In the genomic region with DNA sequence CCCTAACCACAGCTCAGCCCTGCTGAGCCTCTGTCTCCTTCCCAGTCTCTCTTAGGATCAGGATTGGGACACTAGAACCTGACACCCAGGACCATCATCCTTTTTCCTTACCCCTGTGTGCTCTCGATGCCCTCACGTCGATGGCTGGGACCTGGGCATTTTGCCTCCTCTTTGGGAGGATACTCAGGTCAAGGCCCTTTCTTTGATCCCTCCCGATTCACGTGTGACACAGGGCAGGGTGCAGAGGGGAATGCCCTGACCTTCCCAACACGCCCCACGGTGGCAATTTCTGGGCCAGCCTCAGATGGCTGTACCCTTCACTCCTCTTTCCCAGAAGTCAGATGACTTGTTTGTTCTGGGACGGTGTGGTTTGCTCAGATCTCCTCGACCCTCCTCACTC, we compare ENCODE assay signal across 22 mouse cellular contexts. TPM values are rescaled to one million over a fixed set of nuclear protein-coding genes. Genes with fewer than 3 reads are reported as not detected.
DNase-seq lines count a peak whose midpoint lies in the region; ATAC-seq and TF ChIP-seq lines count a peak whose summit lies in the region.
"Had no signal": no experiment of that assay in that cellular context is flagged by ENCODE, and none has a peak within 500 bp of the region (broad histone marks: within the 10 kb centered on the region; RNA-seq: fewer than 3 reads in every experiment).

No protein-coding gene starts in this region.

- no peaks in the 10 kb centered on the region; the same call in 1 of the 2 replicates for H3K79me2 ChIP-seq in liver, adult 2 months (ENCODE audit: control insufficient read depth, insufficient read depth, low read length)
- peaks cover 79% of the 10 kb centered on the region for H3K79me2 ChIP-seq in macrophage (ENCODE audit: inconsistent target)

- peak overlapping the region; percentile 76 for H3K27ac ChIP-seq in gastrocnemius, adult 2 months
- H3K27ac ChIP-seq in liver, adult 2 months (replicated peaks; ENCODE audit: insufficient read depth, low read depth, low read length): peak overlapping the region; percentile 73
- H3K27ac ChIP-seq in liver, embryonic 11.5 days (ENCODE audit: low read depth, low read length): no peak overlapping the region
- H3K27ac ChIP-seq in brown adipose tissue, adult 24 weeks (replicated peaks; ENCODE audit: low read depth, low read length): peak overlapping the region; percentile 92
- H3K27ac ChIP-seq in macrophage: peak overlapping the region; percentile 25
- H3K27ac ChIP-seq: embryonic facial prominence, embryonic 12.5 days; forebrain, embryonic 10.5 days; forebrain, embryonic 12.5 days had no signal

- no peak overlapping the region for H3K9ac ChIP-seq in liver, adult 2 months (ENCODE audit: low read depth, low read length)
- no peak overlapping the region for H3K9ac ChIP-seq in liver, embryonic 11.5 days (ENCODE audit: low read depth, low read length)
- H3K9ac ChIP-seq: embryonic facial prominence, embryonic 12.5 days; forebrain, embryonic 12.5 days had no signal

- 20% methylated on average over 9 of the region's 9 CpGs for WGBS in liver, adult 2 months
- 78% methylated on average over 9 of the region's 9 CpGs for WGBS in liver, embryonic 11.5 days
- WGBS in macrophage (ENCODE audit: missing documents): 98% methylated on average over 9 of the region's 9 CpGs

- peaks cover 25% of the 10 kb centered on the region for H3K4me1 ChIP-seq in liver, adult 2 months (ENCODE audit: control insufficient read depth, insufficient read depth, low read length)
- no peaks in the 10 kb centered on the region for H3K4me1 ChIP-seq in liver, embryonic 11.5 days (replicated peaks; ENCODE audit: control insufficient read depth, insufficient read depth, low read length)
- H3K4me1 ChIP-seq in brown adipose tissue, adult 24 weeks (ENCODE audit: control insufficient read depth, insufficient read depth, insufficient read length, low read length): no peaks in the 10 kb centered on the region
- H3K4me1 ChIP-seq: embryonic facial prominence, embryonic 12.5 days; forebrain, embryonic 12.5 days had no signal

- no peak for DNase-seq in gastrocnemius, adult 2 months
- no peak for DNase-seq in gastrocnemius, postnatal 36 days
- peak; percentile 97 for DNase-seq in liver, adult 2 months (ENCODE audit: extremely low read depth, low read depth, low spot score)
- no peak for DNase-seq in liver, embryonic 11.5 days (ENCODE audit: low spot score)
- DNase-seq in adrenal gland, postnatal 36 days: no peak
- DNase-seq: adrenal gland, adult 2 months; cerebellum, adult 11 months; cerebellum, adult 8-10 months; cerebellum, adult 9-11 months; cerebellum, postnatal 14 days; cerebellum, postnatal 36 days; embryo, embryonic 11 days had no signal

- no peaks in the 10 kb centered on the region for H3K9me3 ChIP-seq in liver, embryonic 11.5 days (ENCODE audit: control insufficient read depth, low read length)
- H3K9me3 ChIP-seq: embryonic facial prominence, embryonic 12.5 days; forebrain, embryonic 10.5 days; forebrain, embryonic 12.5 days had no signal

- H3K36me3 ChIP-seq in liver, adult 2 months (ENCODE audit: control insufficient read depth, insufficient read depth, low read length): peaks cover 57% of the 10 kb centered on the region
- peaks cover 26% of the 10 kb centered on the region for H3K36me3 ChIP-seq in liver, embryonic 11.5 days (ENCODE audit: control insufficient read depth, insufficient read depth, low read length)
- peaks cover 99% of the 10 kb centered on the region for H3K36me3 ChIP-seq in macrophage (ENCODE audit: inconsistent target)

- ATAC-seq in liver, embryonic 11.5 days (replicated peaks; ENCODE audit: low FRiP score): no peak
- ATAC-seq: forebrain, embryonic 14.5 days; forebrain, embryonic 16.5 days had no signal

- no peak overlapping the region for H3K4me3 ChIP-seq in gastrocnemius, adult 2 months
- no peak overlapping the region for H3K4me3 ChIP-seq in liver, adult 2 months (ENCODE audit: insufficient read depth, low read depth, low read length)
- H3K4me3 ChIP-seq in liver, embryonic 11.5 days (ENCODE audit: low read depth, low read length): no peak overlapping the region
- H3K4me3 ChIP-seq in brown adipose tissue, adult 24 weeks (ENCODE audit: insufficient read depth, low read depth, low read length): no peak overlapping the region
- no peak overlapping the region for H3K4me3 ChIP-seq in macrophage (ENCODE audit: inconsistent target)
- H3K4me3 ChIP-seq: embryonic facial prominence, embryonic 12.5 days; erythroblast, embryonic 14.5 days; forebrain, embryonic 10.5 days; forebrain, embryonic 12.5 days had no signal

- TF ChIP-seq CTCF in gastrocnemius, adult 2 months (IDR thresholded peaks at IDR 0.05): no peak
- TF ChIP-seq CTCF in liver, adult 2 months (IDR thresholded peaks at IDR 0.05; ENCODE audit: low read depth, low read length): no peak

- no peak for TF ChIP-seq POLR2A in liver, adult 2 months (IDR thresholded peaks at IDR 0.05; ENCODE audit: extremely low read depth, insufficient read depth, low read length)

- H3K27me3 ChIP-seq in liver, adult 2 months (ENCODE audit: control insufficient read depth, insufficient read depth, low read length): no peaks in the 10 kb centered on the region
- no peaks in the 10 kb centered on the region for H3K27me3 ChIP-seq in liver, embryonic 11.5 days (replicated peaks; ENCODE audit: control insufficient read depth, insufficient read depth, low read length)
- H3K27me3 ChIP-seq: embryonic facial prominence, embryonic 12.5 days; forebrain, embryonic 12.5 days had no signal

- intact Hi-C loops in gastrocnemius, adult 2 months (cut with DNase I): loop anchor here (2.0 kb wide), 1 partner anchor 46 kb away; no protein-coding TSS in a partner anchor
- intact Hi-C loops in gastrocnemius, postnatal 36 days (cut with DNase I): loop anchor here (2.0 to 5.0 kb wide), 2 partner anchors 44 to 360 kb away; a partner anchor contains a TSS

- H3K4me2 ChIP-seq in liver, embryonic 11.5 days: no peak overlapping the region
- H3K4me2 ChIP-seq: embryonic facial prominence, embryonic 12.5 days; forebrain, embryonic 12.5 days had no signal

RNA-seq across cellular contexts. Expression of a gene that starts 42.8 kb away (rescaled TPM):
- total RNA-seq in gastrocnemius, adult 2 months (2021): under 1 TPM; 0.17 to 0.23 TPM
- under 1 TPM; 0.20 TPM for total RNA-seq in gastrocnemius, postnatal 36 days (2021)
- total RNA-seq in liver, adult 2 months (2014; rRNA removed): not detected in 2 replicates
- 0.05 TPM in 1 of 2 replicates, not detected in the other for polyA plus RNA-seq in liver, adult 2 months (2012; rRNA removed)
- polyA plus RNA-seq in liver, embryonic 11.5 days (2014; fragmentation: Nextera tagmentation; extraction: Ambion mirVana): 0.56 TPM in 1 of 2 replicates, not detected in the other
- polyA plus RNA-seq in brown adipose tissue, adult 24 weeks (2012; ENCODE audit: insufficient read depth, insufficient read length, missing spikeins): not detected in 2 replicates
- total RNA-seq in macrophage (2018; cell fraction: chromatin; rRNA removed): not detected
- not detected for total RNA-seq in macrophage (2018; cell fraction: cytosol; rRNA removed)
- total RNA-seq in macrophage (2018; cell fraction: nucleus; rRNA removed): under 1 TPM in 2 of 26 experiments, not detected in 24; 0.48 to 0.69 TPM
- not detected in 3 replicates for polyA plus RNA-seq in macrophage (2018)
- 1 to 10 TPM; 5.0 to 6.3 TPM for total RNA-seq in adrenal gland, postnatal 36 days (2021)
- total RNA-seq: common myeloid progenitor, adult 5-6 weeks; MEL had no signal
- polyA plus RNA-seq: erythroblast, embryonic 14.5 days had no signal

RNA-seq across cellular contexts. Expression of a gene that starts 43.8 kb away (rescaled TPM):
- total RNA-seq in gastrocnemius, adult 2 months (2021): 10 to 100 TPM; 34.6 to 71.3 TPM
- 10 to 100 TPM; 48.6 to 49.1 TPM for total RNA-seq in gastrocnemius, postnatal 36 days (2021)
- total RNA-seq in liver, adult 2 months (2014; rRNA removed): 193 and 278 TPM in 2 replicates
- polyA plus RNA-seq in liver, adult 2 months (2012; rRNA removed): 354 and 373 TPM in 2 replicates
- 35.7 and 36.8 TPM in 2 replicates for polyA plus RNA-seq in liver, embryonic 11.5 days (2014; fragmentation: Nextera tagmentation; extraction: Ambion mirVana)
- polyA plus RNA-seq in brown adipose tissue, adult 24 weeks (2012; ENCODE audit: insufficient read depth, insufficient read length, missing spikeins): 43.8 and 47.2 TPM in 2 replicates
- total RNA-seq in macrophage (2018; cell fraction: chromatin; rRNA removed): 1,000 to 10,000 TPM in 10 of 26 experiments, 100 to 1,000 TPM in 16; 161 to 1,849 (median 957) TPM
- 100 to 1,000 TPM; 187 to 924 (median 416) TPM for total RNA-seq in macrophage (2018; cell fraction: cytosol; rRNA removed)
- 1,000 to 10,000 TPM in 20 of 26 experiments, 100 to 1,000 TPM in 6; 439 to 3,096 (median 1,237) TPM for total RNA-seq in macrophage (2018; cell fraction: nucleus; rRNA removed)
- polyA plus RNA-seq in macrophage (2018): 315 to 785 TPM (median 440 TPM) in 3 replicates
- 100 to 1,000 TPM; 192 to 251 TPM for total RNA-seq in adrenal gland, postnatal 36 days (2021)

RNA-seq across cellular contexts. Expression of a gene that starts 54.9 kb away (rescaled TPM):
- total RNA-seq in gastrocnemius, adult 2 months (2021): 10 to 100 TPM; 22.7 to 28.9 TPM
- 10 to 100 TPM; 23.4 to 26.4 TPM for total RNA-seq in gastrocnemius, postnatal 36 days (2021)
- total RNA-seq in liver, adult 2 months (2014; rRNA removed): 130 and 154 TPM in 2 replicates
- polyA plus RNA-seq in liver, adult 2 months (2012; rRNA removed): 309 and 324 TPM in 2 replicates
- polyA plus RNA-seq in liver, embryonic 11.5 days (2014; fragmentation: Nextera tagmentation; extraction: Ambion mirVana): 261 and 286 TPM in 2 replicates
- polyA plus RNA-seq in brown adipose tissue, adult 24 weeks (2012; ENCODE audit: insufficient read depth, insufficient read length, missing spikeins): 15.5 and 16.7 TPM in 2 replicates
- total RNA-seq in macrophage (2018; cell fraction: chromatin; rRNA removed): 10 to 100 TPM in 19 of 26 experiments, 1 to 10 TPM in 7; 3.9 to 38.4 (median 20.7) TPM
- 10 to 100 TPM in 25 of 26 experiments, 1 to 10 TPM in 1; 9.3 to 16.3 (median 14.4) TPM for total RNA-seq in macrophage (2018; cell fraction: cytosol; rRNA removed)
- total RNA-seq in macrophage (2018; cell fraction: nucleus; rRNA removed): 10 to 100 TPM in 19 of 26 experiments, 1 to 10 TPM in 7; 3.7 to 40.0 (median 16.5) TPM
- polyA plus RNA-seq in macrophage (2018): 14.8 to 30.5 TPM (median 16.0 TPM) in 3 replicates
- total RNA-seq in adrenal gland, postnatal 36 days (2021): 10 to 100 TPM; 46.8 to 47.1 TPM
